Mouse (Mus musculus) T-cell, adult 2 months (primary cell): ENCODE results near the gene Rnh1.

ENCODE experiments used
- DNase-seq: peaks from one replicate; pipeline ENCODE4 v3.0.0; 2022; ENCODE audit warnings: low spot score

The Rnh1 gene

GRCm38 (mm10) chr7:141172116-141173006 lies at the start of gene Rnh1:
Gene Rnh1, minus strand, starts transcription at chr7:141172857.
- DNase-seq: peak; percentile 86

- no peak for DNase-seq
Measured at GRCm38 (mm10) chr7:141222126-141222467, 49.4 kb upstream of the Rnh1 start.

- peak; percentile 82 for DNase-seq
Measured at GRCm38 (mm10) chr7:141221249-141222125, 48.8 kb upstream of the Rnh1 start.

- no peak for DNase-seq
Measured at GRCm38 (mm10) chr7:141220377-141220776, 47.7 kb upstream of the Rnh1 start.

GRCm38 (mm10) chr7:141219558-141220099 lies 47.0 kb upstream of the Rnh1 start:
- no peak for DNase-seq

GRCm38 (mm10) chr7:141218557-141219133 lies 46.0 kb upstream of the Rnh1 start:
- no peak for DNase-seq

- no peak for DNase-seq
Measured at GRCm38 (mm10) chr7:141218141-141218540, 45.5 kb upstream of the Rnh1 start.

GRCm38 (mm10) chr7:141217343-141218013 lies 44.8 kb upstream of the Rnh1 start:
- DNase-seq: no peak

GRCm38 (mm10) chr7:141216894-141217293 lies 44.2 kb upstream of the Rnh1 start:
- no peak for DNase-seq

GRCm38 (mm10) chr7:141215880-141216733 lies 43.5 kb upstream of the Rnh1 start:
- DNase-seq: no peak

- DNase-seq: peak; percentile 96
Measured at GRCm38 (mm10) chr7:141215101-141215879, 42.6 kb upstream of the Rnh1 start, which contains the start of gene Rassf7. Gene Rassf7, plus strand, starts transcription at chr7:141215860.

GRCm38 (mm10) chr7:141214310-141214709 lies 41.7 kb upstream of the Rnh1 start:
- DNase-seq: no peak

GRCm38 (mm10) chr7:141213605-141214235 lies 41.1 kb upstream of the Rnh1 start, which contains the start of gene Lmntd2:
Gene Lmntd2, minus strand, starts transcription at chr7:141214080.
- no peak for DNase-seq

GRCm38 (mm10) chr7:141213133-141213532 lies 40.5 kb upstream of the Rnh1 start:
- no peak for DNase-seq

GRCm38 (mm10) chr7:141210606-141211131 lies 38.0 kb upstream of the Rnh1 start:
- no peak for DNase-seq

GRCm38 (mm10) chr7:141210137-141210536 lies 37.5 kb upstream of the Rnh1 start:
- no peak for DNase-seq

- no peak for DNase-seq
Measured at GRCm38 (mm10) chr7:141209526-141209925, 36.9 kb upstream of the Rnh1 start.

- DNase-seq: no peak
Measured at GRCm38 (mm10) chr7:141206182-141206937, 33.7 kb upstream of the Rnh1 start.
